Mouse (Mus musculus): ENCODE measurements at regions not wholly inside any gene's neighbourhood (a gene's known extent, or its start where the extent isn't known, plus 50 kb on each side); places are given as distances from the start of the nearest gene placed in this dataset.

GRCm38 (mm10) chr9:115395511-115395910 lies 85.3 kb upstream of the Stt3b start:
- no peak for TF ChIP-seq POLR2A (IDR thresholded peaks at IDR 0.05; ENCODE audit: insufficient read length, low read depth)
- TF ChIP-seq USF1 (IDR thresholded peaks at IDR 0.05; ENCODE audit: low read depth): no peak

All from myocyte (in vitro differentiated cells).